Mouse (Mus musculus) olfactory bulb, adult 2 months (tissue): ENCODE measurements around the gene Sept10.

ENCODE experiments used
- CTCF ChIP-seq: fragments of 200-500 bp; IDR thresholded peaks from 2 replicates; pipeline ENCODE4 v1.5.1; 2012; ENCODE audit warnings: low read depth, mild to moderate bottlenecking, low read length, moderate library complexity; ENCODE audit not compliant: insufficient read depth
- POLR2A ChIP-seq: fragments of 200-500 bp; IDR thresholded peaks from 2 replicates; pipeline ENCODE4 v1.6.1; 2012; ENCODE audit warnings: mild to moderate bottlenecking, low read depth, low read length, moderate library complexity; ENCODE audit not compliant: insufficient read depth

GRCm38 (mm10) chr10:59266097-59266496 is 44.5 kb upstream of the Sept10 start:
- TF ChIP-seq CTCF, result no peak
- no peak for TF ChIP-seq POLR2A
